Mouse (Mus musculus): ENCODE results near the gene Gtpbp6.
"Not testable (repeated sequence)": the region's sequence is repeated elsewhere in the genome, so short reads cannot be mapped to it uniquely, and the experiment has no call there.

Gtpbp6 gene

GRCm38 (mm10) chr5:110100921-110101631 is 6.9 kb downstream of the Gtpbp6 start:
- no peak for DNase-seq (ENCODE audit: extremely low read depth, low read depth, low spot score)

- no peak for DNase-seq (ENCODE audit: extremely low read depth, low read depth, low spot score)
Observed at GRCm38 (mm10) chr5:110099656-110100580, 8.1 kb downstream of the Gtpbp6 start, which contains the start of gene Plcxd1. TSS of gene Plcxd1 (plus strand) at chr5:110099969.

- DNase-seq (ENCODE audit: extremely low read depth, low read depth, low spot score) = no peak
Observed at GRCm38 (mm10) chr5:110098991-110099477, 9.0 kb downstream of the Gtpbp6 start.

- DNase-seq (ENCODE audit: extremely low read depth, low read depth, low spot score) = no peak
Observed at GRCm38 (mm10) chr5:110094847-110095213, 13.2 kb downstream of the Gtpbp6 start.

- DNase-seq (ENCODE audit: extremely low read depth, low read depth, low spot score) = no peak
Observed at GRCm38 (mm10) chr5:110094030-110094846, 13.8 kb downstream of the Gtpbp6 start, which contains the start of gene Gm35315. TSS of gene Gm35315 (minus strand) at chr5:110094420.

GRCm38 (mm10) chr5:110091546-110091945 is 16.5 kb downstream of the Gtpbp6 start:
- no peak for DNase-seq (ENCODE audit: extremely low read depth, low read depth, low spot score)

- DNase-seq (ENCODE audit: extremely low read depth, low read depth, low spot score) = no peak
Observed at GRCm38 (mm10) chr5:110086161-110086866, 21.7 kb downstream of the Gtpbp6 start.

- no peak for DNase-seq (ENCODE audit: extremely low read depth, low read depth, low spot score)
Observed at GRCm38 (mm10) chr5:110082961-110083360, 25.0 kb downstream of the Gtpbp6 start.

- not testable (repeated sequence) for DNase-seq (ENCODE audit: extremely low read depth, low read depth, low spot score)
Observed at GRCm38 (mm10) chr5:110072413-110072812, 35.6 kb downstream of the Gtpbp6 start, which contains the start of gene Gm17655. TSS of gene Gm17655 (minus strand) at chr5:110072513.

GRCm38 (mm10) chr5:110057637-110058408 is 50.2 kb downstream of the Gtpbp6 start:
- DNase-seq (ENCODE audit: extremely low read depth, low read depth, low spot score) = no peak
